Mouse (Mus musculus) lung, postnatal 10 days (tissue): ENCODE results near the gene Tdp2.

Source experiments
- DNase-seq: peaks from one replicate; pipeline ENCODE4 v3.0.0; 2021

Gene Tdp2

GRCm38 (mm10) chr13:24882411-24882810 lies 50.9 kb downstream of the Tdp2 start:
- DNase-seq = peak; percentile 41

DNA sequence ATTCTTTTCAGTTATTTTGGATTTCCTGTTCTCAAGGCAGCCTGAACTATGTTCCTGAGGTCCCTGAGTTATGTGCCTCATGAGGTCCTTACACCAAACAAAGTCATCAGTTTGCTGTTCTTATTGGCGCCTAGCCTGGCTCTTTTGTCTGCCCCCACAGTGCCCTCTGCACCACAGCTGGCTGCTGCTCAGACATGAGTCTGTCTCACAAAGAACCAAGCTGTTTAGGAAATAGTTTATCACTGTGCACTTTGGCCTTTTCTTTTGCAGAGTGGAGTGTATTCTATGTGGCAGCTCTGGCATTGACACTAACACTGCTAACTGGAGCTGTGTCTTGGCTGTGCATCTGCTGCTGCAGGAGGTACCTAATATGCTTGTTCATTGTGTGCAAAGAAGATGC lies 58.1 kb downstream of the Tdp2 start:
- peak; percentile 7 for DNase-seq
